Mouse (Mus musculus) bone marrow, adult 2 months (tissue): ENCODE results near the gene Arhgap19.

Experiments used
- CTCF ChIP-seq: fragments of 200-500 bp; IDR thresholded peaks from 2 replicates; pipeline ENCODE4 v1.5.1; 2011; ENCODE audit warnings: low read length, control low read depth; ENCODE audit not compliant: control insufficient read depth, insufficient read depth
- POLR2A ChIP-seq: fragments of 200-500 bp; IDR thresholded peaks from 2 replicates; pipeline ENCODE4 v1.6.1; 2011; ENCODE audit warnings: low read depth, mild to moderate bottlenecking, control low read depth, low read length, borderline replicate concordance; ENCODE audit not compliant: control insufficient read depth

DNA sequence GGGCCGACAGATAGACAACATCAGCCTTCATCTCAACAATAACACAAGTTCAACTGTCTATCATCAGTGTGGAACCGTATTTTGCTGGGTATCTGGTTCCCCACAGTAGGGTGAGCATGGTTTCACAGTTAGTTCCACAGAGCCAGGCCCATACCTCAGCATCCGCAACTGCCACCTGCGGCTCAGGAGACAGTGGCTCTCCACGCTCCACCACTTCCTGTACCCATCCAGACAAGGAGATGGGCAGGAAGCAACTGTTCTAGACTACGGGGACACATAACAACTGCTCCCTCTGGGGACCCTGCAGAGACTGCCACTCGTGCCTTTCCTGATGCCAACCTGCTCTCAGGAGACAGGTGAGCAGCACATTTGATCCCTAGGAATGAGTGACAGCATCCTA, 33.1 kb downstream of the Arhgap19 start:
- TF ChIP-seq CTCF (no peak), POLR2A (no peak)
